Mouse (Mus musculus): ENCODE results near the gene Map4. TPM values are rescaled to one million over a fixed set of nuclear protein-coding genes. Genes with fewer than 3 reads are reported as not detected.

Gene Map4
- polyA plus RNA-seq, 2 experiments: 7.7 to 13.5 TPM

DNA sequence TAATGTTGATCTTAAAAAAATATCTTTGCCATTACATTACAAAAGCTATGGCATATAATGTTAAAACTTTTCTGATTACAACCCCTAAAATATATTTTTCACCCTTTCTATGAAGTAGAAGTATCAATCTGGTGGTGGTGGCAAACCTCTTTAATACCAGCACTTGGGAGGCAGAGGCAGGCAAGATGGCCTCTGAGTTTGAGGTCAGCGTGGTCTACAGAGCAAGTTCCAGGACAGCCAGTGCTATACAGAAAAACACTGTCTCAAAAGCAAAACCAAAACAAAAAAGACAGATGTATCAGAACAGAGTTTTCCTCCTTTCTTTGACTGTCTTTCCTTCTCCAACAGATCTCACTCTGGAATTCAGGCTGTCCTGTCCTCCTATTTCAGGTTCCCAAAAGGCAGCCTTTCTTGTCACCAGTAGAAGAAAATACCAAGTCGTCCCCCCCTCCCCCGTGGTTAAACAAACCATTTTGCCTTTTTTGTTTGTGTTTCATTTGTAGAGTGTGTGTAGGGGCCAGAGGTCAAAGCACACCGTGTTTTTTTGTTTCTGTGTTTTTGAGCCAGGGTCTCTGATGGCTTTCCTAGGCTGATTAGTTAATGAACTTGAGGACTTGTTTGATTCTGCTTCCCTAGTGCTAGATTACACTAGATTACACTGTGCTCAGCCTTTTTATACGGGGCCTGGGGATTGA is 28.3 kb downstream of the Map4 start:
- H3K36me3 ChIP-seq (replicated peaks; ENCODE audit: control insufficient read depth, insufficient read depth, low read depth): no peaks in the 10 kb centered on the region
- ATAC-seq (ENCODE audit: insufficient read depth): no peak
- DNase-seq (ENCODE audit: low read depth in 3 of 3, low spot score in 3 of 3): no peak
- H3K4me3 ChIP-seq (ENCODE audit: insufficient read depth in 1 of 2, low read depth in 2 of 2, low read length in 2 of 2): no peak overlapping the region
- H3K9ac ChIP-seq (replicated peaks): no peak overlapping the region
- peak overlapping the region; percentile 29; the same call in 1 of the 2 replicates for H3K4me2 ChIP-seq (ENCODE audit: low read depth)
- TF ChIP-seq EP300 (IDR thresholded peaks at IDR 0.05; ENCODE audit: low read depth) (no peak), CTCF (IDR thresholded peaks at IDR 0.05; ENCODE audit: low read depth) (no peak)
- no peaks in the 10 kb centered on the region for H3K9me3 ChIP-seq (ENCODE audit: control insufficient read depth, low read length)
- WGBS (ENCODE audit: insufficient replicate concordance): 38% methylated on average over 5 of the region's 5 CpGs
- H3K27ac ChIP-seq: no peak overlapping the region
- H3K4me1 ChIP-seq (replicated peaks; ENCODE audit: control insufficient read depth in 2 of 2, insufficient read depth in 2 of 2, low read length in 1 of 2): 0 out of 4 replicates have a peak, but pooled peaks cover 0 to 2% of the 10 kb centered on the region in 2 experiments
- H3K27me3 ChIP-seq (ENCODE audit: control insufficient read depth, insufficient read depth, low read length): no peaks in the 10 kb centered on the region

DNA sequence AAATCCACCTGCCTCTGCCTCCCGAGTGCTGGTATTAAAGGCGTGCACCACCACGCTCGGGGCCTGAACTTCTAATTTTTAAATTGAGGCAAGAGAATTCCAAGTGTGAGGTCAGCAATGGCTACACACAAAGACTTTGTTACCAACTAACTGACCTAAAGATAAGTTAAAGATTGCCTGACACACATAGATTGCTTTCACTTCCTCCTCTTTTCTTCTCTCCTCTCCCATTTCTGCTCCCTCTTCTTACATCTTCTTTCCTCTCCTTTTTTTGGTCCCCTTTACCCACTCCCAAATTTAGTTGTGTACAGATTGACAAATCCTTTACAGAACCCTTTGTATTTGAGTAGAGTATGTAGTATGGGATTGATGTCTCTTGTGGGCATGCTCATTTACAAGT is 29.3 kb downstream of the Map4 start:
- no peak overlapping the region for H3K27ac ChIP-seq
- ATAC-seq (ENCODE audit: insufficient read depth) (no peak), DNase-seq (ENCODE audit: low read depth in 3 of 3, low spot score in 3 of 3) (no peak)
- 82% methylated on average over 4 of the region's 4 CpGs for WGBS (ENCODE audit: insufficient replicate concordance)
- H3K9ac ChIP-seq (replicated peaks): no peak overlapping the region
- H3K27me3 ChIP-seq (ENCODE audit: control insufficient read depth, insufficient read depth, low read length): no peaks in the 10 kb centered on the region
- no peaks in the 10 kb centered on the region for H3K9me3 ChIP-seq (ENCODE audit: control insufficient read depth, low read length)
- peaks cover 0 to 4% of the 10 kb centered on the region in 2 experiments; a peak in 1 of 4 replicates for H3K4me1 ChIP-seq (replicated peaks; ENCODE audit: control insufficient read depth in 2 of 2, insufficient read depth in 2 of 2, low read length in 1 of 2)
- H3K4me2 ChIP-seq (ENCODE audit: low read depth): no peak overlapping the region
- H3K36me3 ChIP-seq (replicated peaks; ENCODE audit: control insufficient read depth, insufficient read depth, low read depth): no peaks in the 10 kb centered on the region
- no peak for TF ChIP-seq CTCF (IDR thresholded peaks at IDR 0.05; ENCODE audit: low read depth)
- TF ChIP-seq EP300 (IDR thresholded peaks at IDR 0.05; ENCODE audit: low read depth): no peak
- no peak overlapping the region for H3K4me3 ChIP-seq (ENCODE audit: insufficient read depth in 1 of 2, low read depth in 2 of 2, low read length in 2 of 2)

DNA sequence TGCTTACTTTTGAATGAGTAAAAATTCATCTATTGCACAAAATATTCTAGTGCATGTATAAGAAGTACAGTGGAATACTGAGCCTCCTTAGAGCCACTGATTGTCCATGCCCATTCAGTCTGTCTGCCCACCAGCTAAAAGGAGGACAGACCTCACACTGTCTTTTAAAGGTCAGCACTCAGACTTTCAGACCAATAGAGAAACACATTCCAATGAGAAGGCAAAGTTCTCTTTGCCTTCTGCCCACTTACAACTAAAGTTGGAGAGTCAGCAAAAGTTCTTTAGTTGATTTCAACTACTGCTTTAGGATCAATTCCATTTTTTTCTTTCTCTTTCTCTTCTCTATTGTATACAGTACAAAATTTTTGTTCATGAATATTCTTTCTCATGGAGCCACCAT is 33.5 kb downstream of the Map4 start:
- Histone ChIP-seq H3K9ac (replicated peaks) (no peak overlapping the region), H3K4me1 (replicated peaks; ENCODE audit: control insufficient read depth in 2 of 2, insufficient read depth in 2 of 2, low read length in 1 of 2) (peaks cover 0 to 8% of the 10 kb centered on the region in 2 experiments; a peak in 1 of 4 replicates), H3K27ac (no peak overlapping the region), H3K4me3 (ENCODE audit: insufficient read depth in 1 of 2, low read depth in 2 of 2, low read length in 2 of 2) (no peak overlapping the region), H3K4me2 (ENCODE audit: low read depth) (no peak overlapping the region), H3K36me3 (replicated peaks; ENCODE audit: control insufficient read depth, insufficient read depth, low read depth) (no peaks in the 10 kb centered on the region), H3K9me3 (ENCODE audit: control insufficient read depth, low read length) (no peaks in the 10 kb centered on the region), H3K27me3 (ENCODE audit: control insufficient read depth, insufficient read depth, low read length) (no peaks in the 10 kb centered on the region)
- no peak for DNase-seq (ENCODE audit: low read depth in 3 of 3, low spot score in 3 of 3)
- TF ChIP-seq EP300 (IDR thresholded peaks at IDR 0.05; ENCODE audit: low read depth): no peak
- TF ChIP-seq CTCF (IDR thresholded peaks at IDR 0.05; ENCODE audit: low read depth): no peak
- no peak for ATAC-seq (ENCODE audit: insufficient read depth)

DNA sequence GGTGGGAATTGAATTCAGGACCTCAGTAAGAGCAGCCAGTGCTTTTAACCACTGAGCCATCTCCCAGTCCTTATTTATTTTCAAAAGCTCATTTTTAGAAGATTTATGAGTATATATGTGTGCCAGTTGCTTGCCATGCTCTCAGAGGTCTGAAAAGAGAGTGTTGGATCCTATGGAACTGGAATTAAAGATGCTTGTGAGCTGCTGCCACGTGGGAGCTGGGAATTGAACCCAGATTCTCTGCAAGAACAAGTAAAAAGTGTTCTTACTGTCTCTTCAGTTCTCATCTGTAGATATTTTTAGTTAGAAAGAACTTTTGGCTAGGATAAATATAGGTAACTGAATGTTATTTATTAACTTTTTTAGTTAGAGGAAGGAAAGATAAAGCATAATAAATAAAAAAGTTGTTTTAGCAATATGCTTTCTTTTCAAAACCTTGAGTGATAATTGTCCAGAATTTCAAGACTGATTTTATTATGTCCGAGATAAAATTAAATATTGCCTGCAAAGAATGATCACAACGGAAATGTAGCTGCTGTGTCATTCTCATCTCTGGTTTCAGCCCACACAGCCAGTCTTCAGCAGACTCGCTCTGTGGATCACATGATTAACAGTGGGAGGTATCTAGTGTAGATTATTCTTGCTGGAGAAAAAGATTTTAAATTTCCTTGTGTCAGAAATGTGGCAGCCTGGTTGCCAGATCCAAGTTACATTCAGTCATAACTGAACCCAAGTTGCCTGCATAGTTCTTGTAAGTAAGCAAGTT is 37.3 kb downstream of the Map4 start:
- H3K27ac ChIP-seq: no peak overlapping the region
- TF ChIP-seq EP300 (IDR thresholded peaks at IDR 0.05; ENCODE audit: low read depth): no peak
- TF ChIP-seq CTCF (IDR thresholded peaks at IDR 0.05; ENCODE audit: low read depth): no peak
- no peaks in the 10 kb centered on the region for H3K36me3 ChIP-seq (replicated peaks; ENCODE audit: control insufficient read depth, insufficient read depth, low read depth)
- H3K4me2 ChIP-seq (ENCODE audit: low read depth): no peak overlapping the region
- ATAC-seq (ENCODE audit: insufficient read depth) (no peak), DNase-seq (ENCODE audit: low read depth in 3 of 3, low spot score in 3 of 3) (no peak)
- H3K9ac ChIP-seq (replicated peaks): no peak overlapping the region
- H3K4me3 ChIP-seq (ENCODE audit: insufficient read depth in 1 of 2, low read depth in 2 of 2, low read length in 2 of 2): no peak overlapping the region
- H3K4me1 ChIP-seq (replicated peaks; ENCODE audit: control insufficient read depth in 2 of 2, insufficient read depth in 2 of 2, low read length in 1 of 2): peaks cover 0 to 5% of the 10 kb centered on the region in 2 experiments; a peak in 1 of 4 replicates
- H3K27me3 ChIP-seq (ENCODE audit: control insufficient read depth, insufficient read depth, low read length): no peaks in the 10 kb centered on the region
- 27% methylated on average over 4 of the region's 4 CpGs for WGBS (ENCODE audit: insufficient replicate concordance)
- H3K9me3 ChIP-seq (ENCODE audit: control insufficient read depth, low read length): no peaks in the 10 kb centered on the region

DNA sequence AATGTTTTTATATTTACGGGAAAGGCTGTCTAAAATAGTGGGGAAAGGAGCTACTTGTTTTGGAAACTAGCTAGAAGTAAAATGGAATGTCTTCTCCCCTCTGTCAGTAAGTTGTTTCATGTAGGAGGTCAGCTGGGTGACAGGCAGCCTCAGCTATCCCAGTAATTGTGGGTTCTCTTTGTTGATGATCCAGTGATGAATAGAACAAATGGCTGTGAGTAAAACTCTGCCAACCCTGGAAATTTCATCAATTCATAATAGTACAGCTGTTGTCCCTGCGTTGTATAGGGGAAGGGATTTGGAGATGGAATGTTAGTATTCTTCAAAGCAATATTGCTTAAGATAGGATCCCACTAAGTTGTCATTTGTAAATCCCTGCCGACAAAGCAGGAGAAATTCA is 37.9 kb downstream of the Map4 start:
- H3K9ac ChIP-seq (replicated peaks): no peak overlapping the region
- H3K27me3 ChIP-seq (ENCODE audit: control insufficient read depth, insufficient read depth, low read length): no peaks in the 10 kb centered on the region
- WGBS (ENCODE audit: insufficient replicate concordance): 72% methylated on average over 3 of the region's 3 CpGs
- DNase-seq (ENCODE audit: low read depth in 3 of 3, low spot score in 3 of 3) (no peak), ATAC-seq (ENCODE audit: insufficient read depth) (no peak)
- no peak overlapping the region for H3K27ac ChIP-seq
- H3K4me2 ChIP-seq (ENCODE audit: low read depth): no peak overlapping the region
- H3K4me1 ChIP-seq (replicated peaks; ENCODE audit: control insufficient read depth in 2 of 2, insufficient read depth in 2 of 2, low read length in 1 of 2): peaks cover 0 to 5% of the 10 kb centered on the region in 2 experiments; a peak in 1 of 4 replicates
- H3K36me3 ChIP-seq (replicated peaks; ENCODE audit: control insufficient read depth, insufficient read depth, low read depth): no peaks in the 10 kb centered on the region
- H3K9me3 ChIP-seq (ENCODE audit: control insufficient read depth, low read length): no peaks in the 10 kb centered on the region
- no peak for TF ChIP-seq EP300 (IDR thresholded peaks at IDR 0.05; ENCODE audit: low read depth)
- no peak for TF ChIP-seq CTCF (IDR thresholded peaks at IDR 0.05; ENCODE audit: low read depth)
- H3K4me3 ChIP-seq (ENCODE audit: insufficient read depth in 1 of 2, low read depth in 2 of 2, low read length in 2 of 2): no peak overlapping the region

Measured in liver, embryonic 14.5 days (tissue).